Mouse (Mus musculus) T-helper 17 cell (primary cell): ENCODE results near the gene Zbtb40.

Source experiments
- in situ Hi-C, 2 experiments: fragments of 300-600 bp; cut with MboI, MseI; formaldehyde crosslinking; loops; 1 replicate in 1 of 2; 2 replicates in 1 of 2; pipeline ENCODE4 v1.15.1; 2025; ENCODE audit warnings: high pct_unique_total_duplicates in 2 of 2

Gene Zbtb40

DNA sequence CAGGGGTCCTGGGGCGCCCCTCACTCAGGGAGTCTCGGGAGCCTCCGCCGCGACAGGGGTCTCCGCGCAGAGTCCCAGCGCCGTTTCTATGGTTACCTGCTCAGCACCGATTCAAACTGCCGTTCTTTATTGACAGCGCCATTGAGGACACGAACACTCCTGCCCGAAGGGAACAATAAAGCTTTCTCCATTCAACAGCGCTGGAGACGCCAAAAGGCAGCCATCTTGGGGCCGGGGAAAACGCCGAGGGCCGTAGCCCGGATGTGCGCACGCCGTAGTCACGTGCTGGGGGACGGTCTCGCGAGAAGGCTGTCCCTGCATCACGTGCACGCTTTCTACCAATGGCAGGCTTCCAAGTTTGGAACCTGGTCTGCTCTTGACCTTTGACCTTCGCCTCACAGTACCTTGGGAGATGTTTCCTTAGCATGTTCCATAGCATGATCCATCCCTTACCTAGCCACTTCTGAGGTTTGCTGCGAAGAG is at the start of gene Zbtb40:
Zbtb40 (minus strand) TSS at position 252 of the 483 bp plus-strand sequence.
- in situ Hi-C loops: no loop called here

DNA sequence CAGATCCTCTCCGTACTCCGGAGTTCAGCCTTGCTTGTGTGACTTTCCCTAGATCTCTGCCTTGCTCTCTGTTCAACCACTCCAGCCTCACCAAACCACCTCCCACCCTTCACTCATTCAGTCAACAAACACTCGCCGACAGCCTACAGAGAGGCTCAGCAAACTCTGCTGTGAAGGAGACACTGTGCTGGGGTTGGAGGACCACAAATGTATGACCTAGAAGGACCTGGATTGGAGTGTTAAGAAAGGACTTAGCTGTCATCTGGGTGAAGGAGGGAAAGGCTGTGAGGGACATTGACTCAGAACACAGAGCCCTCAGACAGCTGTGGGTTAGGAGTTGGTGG is 49.4 kb upstream of the Zbtb40 start:
- in situ Hi-C loops: no loop called here

DNA sequence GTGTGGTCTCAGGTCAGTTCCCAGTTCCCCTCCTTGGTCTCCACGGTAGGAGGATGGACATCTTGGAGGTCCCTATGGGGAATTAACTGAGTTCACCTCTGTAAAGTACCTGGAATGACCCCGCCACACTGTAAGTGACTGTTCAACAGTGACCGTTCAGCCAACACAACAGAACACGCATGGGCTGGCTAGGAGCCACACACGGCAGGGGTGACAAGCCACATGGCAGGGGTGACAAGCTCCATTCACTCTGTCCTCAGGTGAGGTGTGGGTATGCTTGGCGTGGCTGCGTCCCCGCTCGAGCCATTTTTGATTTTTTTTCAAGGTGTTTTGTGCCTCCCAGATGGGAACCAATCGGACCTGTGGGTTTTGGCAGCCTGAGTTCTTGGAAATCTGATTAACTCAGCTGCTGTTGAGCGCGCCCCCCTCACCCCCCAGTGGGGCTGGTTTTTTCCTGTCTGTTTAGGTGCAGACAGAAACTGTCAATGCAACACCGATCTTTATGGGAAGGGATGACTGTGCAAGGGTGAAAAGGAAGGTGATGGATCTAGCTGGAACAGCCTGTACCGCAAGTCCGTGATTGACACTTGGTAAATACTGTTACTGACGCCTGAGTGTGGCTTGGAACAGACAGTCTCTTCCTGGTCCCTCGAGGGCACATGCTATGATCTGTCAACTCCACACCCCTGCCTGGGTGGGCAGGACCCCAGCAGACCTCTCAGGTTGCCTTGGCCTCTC is 48.8 kb upstream of the Zbtb40 start:
- in situ Hi-C loops: no loop called here

DNA sequence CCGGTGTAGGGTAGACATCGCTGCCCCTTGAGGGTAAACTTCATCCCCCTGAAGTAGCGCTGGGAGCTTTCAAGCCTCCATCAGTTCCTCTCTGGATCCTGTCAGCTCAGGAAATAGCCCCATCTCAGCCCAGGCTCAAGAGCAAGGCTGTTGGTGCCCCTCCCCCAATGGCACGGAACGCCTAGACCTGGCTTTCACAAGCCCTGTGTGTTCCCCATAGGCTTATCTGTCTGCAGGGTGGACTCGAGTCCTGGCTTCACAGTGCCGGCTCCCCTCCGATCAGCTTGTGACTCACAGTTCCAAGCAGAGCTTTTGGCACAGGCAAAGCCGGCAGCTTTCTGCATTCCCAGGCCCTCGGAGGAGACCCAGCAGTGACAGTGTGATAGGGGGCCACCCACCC is 47.8 kb upstream of the Zbtb40 start:
- in situ Hi-C loops: no loop called here

DNA sequence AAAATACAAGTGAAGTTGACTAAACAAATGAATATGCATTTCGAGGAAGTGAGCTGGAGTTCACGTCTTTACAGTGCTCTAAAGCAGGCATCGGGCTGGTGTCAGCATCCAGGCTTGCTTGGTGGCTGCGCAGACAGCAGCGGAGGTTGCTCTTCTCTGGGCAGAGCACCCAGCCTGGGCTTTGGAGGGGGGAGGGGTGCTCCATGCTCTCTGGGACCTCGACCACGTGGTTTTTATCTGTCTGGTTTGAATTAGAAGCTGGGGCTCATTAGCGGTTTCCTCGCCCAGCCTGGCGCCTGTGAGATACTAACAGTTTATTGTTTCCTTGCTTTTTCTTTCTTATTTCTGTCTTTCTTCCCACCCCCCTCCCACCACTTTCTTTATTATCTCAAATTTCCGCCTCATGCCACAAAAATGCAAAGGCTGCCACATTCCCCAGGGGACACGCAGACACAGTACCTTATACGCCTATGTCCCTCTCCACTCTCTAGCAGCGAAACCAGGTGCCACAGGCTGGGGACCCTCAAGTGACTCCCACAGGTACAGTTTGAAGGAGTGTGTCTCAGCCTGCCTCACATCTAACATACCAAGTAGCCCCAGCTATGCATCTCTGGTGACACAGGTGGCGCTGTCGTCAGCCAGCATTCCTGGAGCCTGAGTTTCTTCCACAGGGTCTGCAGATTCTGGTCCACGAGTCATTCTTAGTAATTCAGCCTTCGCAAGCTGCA is 36.6 kb upstream of the Zbtb40 start:
- in situ Hi-C loops: loop anchor here in 1 of 2 experiments (10.0 kb wide), 1 partner anchor 320 kb away; the partner anchor contains the start of gene Cela3a

DNA sequence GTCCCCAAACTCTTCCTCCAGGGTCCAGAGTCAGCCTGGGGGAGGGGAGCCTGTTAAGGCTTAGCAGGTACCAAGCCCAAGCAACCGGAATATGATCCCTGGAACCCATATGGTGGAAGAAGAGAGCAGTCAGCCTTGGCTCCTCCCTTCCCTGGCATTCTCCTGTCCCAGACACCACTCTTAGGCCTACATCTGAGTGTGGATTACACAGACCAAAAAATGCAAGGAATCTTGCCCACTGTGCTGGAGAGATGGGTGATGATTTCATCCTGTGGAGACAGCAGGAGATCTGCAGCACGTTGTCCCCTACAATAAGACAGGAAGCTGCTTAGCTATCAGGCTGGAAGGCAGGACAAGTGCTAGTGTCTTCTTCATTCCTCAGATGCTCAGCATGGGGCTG is 34.3 kb upstream of the Zbtb40 start:
- in situ Hi-C loops: loop anchor here in 1 of 2 experiments (10.0 kb wide), 1 partner anchor 322 kb away; the partner anchor contains the start of gene Cela3a

DNA sequence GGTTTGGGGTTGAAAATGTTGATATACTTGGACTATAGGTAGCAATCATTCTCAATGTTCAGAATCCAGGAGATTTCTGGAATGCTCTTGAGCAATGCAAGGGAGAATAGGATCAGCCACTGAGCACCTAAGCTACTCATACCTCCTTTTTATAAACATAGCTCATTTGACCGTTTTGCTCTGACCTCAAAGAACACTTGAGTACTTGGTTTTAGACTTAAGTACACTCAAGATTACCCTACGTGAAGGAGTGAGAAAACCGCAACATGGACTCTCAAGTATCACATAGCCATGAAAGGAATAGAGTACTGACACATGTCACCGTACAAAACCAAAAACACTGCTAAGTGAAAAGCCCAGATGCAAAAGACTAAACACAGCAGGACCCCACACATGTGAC is 32.8 kb upstream of the Zbtb40 start:
- in situ Hi-C loops: loop anchor here in 1 of 2 experiments (10.0 kb wide), 1 partner anchor 323 kb away; the partner anchor contains the start of gene Cela3a

DNA sequence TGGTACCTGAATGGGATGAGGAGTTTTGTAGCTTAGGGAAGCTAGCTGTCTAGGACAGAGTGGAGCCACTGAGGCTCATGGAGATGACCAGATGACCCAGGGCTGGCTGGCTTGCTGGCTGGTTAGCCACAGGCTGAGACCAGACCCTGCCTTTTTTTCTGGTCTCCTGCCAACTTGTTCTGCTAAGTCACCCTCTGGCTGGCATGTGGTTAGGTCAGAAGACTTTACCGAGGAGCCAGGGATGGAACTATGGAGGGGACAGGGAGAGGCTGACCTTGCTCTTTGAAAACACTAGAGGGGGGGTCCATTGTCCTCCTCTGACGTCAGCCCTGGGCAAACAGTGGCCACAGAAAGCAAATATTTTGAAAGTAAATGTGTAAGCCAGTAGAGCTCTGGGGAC is 28.6 kb upstream of the Zbtb40 start:
- in situ Hi-C loops: loop anchor here (5.0 to 10.0 kb wide), 3 partner anchors 152 to 395 kb away; no protein-coding TSS in a partner anchor

DNA sequence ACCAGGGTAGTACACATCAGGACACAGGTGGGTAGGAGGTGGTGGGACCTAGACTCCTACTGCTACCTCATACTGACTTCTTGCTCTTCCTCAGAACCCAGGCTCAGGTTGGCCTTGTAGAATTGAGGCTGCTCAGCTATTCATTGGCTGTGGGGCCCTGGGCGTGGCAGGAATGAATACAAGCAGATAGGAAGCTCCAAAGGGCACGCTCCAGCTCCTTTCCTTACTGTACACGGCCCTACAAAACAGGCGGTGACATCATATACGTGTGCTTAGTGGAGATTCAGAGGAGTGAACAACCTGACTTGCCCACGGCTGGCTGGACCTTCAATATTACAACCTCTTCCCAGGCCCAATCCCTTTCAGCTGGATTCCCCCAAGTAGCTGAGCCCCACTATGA is 22.6 kb upstream of the Zbtb40 start:
- in situ Hi-C loops: loop anchor here (5.0 to 10.0 kb wide), 2 partner anchors 146 to 179 kb away; partner anchors contain the start of gene C1qc (in 1 of the 2)

DNA sequence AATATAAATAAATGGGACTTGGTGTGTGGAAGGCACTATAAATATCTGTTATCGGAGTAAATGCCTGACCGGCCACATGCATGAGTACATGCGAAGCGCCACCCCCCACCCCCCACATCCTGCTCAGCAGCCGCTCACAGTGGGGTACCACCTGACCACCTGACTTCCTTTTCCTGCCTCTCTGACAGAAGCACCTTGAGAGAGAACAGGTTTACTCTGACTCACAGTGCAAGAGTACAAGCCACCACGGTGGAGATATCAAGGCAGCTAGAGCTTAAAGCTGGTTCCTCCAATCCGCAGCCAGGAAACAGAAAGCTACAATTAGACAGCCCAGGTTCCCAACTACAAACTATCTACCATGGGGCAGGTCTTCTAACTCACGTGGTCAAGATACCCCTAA is 19.9 kb upstream of the Zbtb40 start:
- in situ Hi-C loops: loop anchor here in 1 of 2 experiments (5.0 kb wide), 1 partner anchor 41 kb away; no protein-coding TSS in a partner anchor

DNA sequence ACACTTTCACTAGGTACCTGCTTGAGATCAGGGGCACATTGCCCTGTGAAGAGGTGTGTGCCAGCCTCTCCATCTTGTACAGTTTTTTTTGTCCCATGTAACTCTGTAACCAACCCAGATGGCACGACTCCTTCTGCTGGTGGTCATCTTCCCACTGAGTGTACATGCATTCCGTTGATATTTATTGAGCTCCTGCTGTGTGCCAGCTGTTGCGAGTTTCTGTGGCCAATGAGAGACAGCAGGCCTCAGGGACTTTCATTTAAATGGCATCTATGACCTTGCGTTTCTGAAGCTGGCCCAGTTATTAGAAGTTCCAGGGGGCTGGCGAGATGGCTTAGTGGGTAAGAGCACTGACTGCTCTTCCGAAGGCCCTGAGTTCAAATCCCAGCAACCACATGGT is 17.2 kb upstream of the Zbtb40 start:
- in situ Hi-C loops: loop anchor here in 1 of 2 experiments (5.0 kb wide), 1 partner anchor 39 kb away; no protein-coding TSS in a partner anchor

DNA sequence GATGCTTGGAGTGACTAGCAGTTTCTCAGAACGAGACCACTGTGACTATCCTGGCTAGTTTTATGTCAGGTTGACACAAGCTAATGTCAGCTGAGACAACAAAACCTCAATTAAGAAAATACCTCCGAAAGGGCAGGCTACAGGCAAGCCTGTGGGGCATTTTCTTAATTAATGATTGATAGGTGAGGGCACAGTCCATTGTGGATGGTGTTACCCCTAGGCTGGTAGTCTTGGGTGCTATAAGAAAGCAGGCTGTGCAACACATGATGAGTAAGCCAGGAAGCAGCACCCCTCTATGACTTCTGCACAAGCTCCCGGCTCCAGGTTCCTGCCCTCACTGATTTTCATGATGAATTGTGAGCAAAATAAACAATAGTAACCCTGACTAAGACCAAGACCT is 6.3 kb upstream of the Zbtb40 start:
- in situ Hi-C loops: no loop called here

DNA sequence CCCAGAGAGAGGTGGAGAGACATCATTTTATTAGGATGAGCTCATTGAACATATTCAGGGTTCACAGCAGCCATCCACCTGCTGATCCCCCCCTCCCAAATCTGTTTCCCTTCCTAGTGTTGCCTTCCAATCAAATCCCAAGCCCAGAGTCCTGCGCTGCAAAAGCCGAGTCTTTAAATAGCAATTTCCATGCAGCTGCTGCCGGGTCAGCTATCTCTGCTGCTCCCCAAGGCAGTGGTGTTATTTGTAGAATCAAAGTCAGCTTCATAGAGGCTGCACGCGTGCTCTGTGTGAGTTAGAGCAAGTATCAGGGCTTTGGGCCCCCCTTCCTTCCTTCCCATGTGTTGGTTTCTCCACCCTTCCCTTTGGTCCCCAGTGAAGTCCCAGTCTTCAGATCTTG is 5.2 kb upstream of the Zbtb40 start:
- in situ Hi-C loops: no loop called here

DNA sequence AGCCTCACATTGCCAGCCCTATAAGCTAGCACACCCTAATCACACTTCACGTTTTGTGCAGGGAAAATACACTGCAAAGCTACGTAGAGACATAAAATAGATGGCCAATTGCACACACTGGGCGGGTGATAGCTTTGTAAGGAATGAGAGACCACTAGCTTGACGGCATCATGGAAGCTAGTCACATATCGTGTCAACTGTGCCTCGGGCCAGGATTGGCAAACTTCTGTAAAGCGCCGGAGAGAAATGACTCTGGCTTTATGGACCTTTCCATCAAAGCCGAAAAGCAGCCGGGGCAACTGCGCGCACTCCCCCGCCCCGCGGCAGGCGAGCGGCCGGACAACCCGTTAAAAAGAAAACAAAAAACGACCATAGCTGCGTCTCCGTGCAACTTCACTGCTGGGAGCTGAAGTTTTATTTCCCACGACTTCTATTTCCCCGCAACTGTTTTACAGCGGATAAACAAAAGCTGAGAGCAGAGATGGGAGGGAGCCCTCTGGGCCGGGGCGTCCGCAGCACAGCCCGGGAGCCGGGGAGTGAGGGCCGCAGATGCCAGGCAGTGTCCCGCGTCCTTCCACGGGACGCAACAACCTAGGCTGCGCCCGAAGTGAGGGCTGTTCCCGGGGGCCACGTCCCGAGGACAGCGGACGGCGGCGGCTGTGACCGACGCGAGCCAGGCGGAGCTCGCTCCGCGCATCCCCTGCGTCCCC is 606 bp downstream of the Zbtb40 start:
- in situ Hi-C loops: no loop called here

DNA sequence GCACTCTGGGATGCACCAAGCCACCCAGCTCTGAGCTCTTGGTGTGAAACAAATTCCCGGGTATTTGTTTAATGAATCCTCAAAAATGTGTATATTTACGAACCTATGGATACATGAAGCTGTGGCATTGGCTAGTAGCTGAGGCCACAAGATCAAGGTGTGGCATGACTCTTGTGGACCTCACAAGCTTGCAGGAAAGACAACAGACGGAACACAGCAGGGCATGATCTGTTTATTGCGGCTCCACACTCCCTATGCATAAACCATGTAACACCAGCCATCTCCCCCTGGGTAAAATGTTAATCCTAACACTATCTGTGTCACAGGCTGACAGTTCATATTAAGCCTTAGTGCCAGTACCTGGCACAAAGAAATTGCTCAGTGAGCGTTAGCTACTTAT is 2.5 kb downstream of the Zbtb40 start:
- in situ Hi-C loops: no loop called here

DNA sequence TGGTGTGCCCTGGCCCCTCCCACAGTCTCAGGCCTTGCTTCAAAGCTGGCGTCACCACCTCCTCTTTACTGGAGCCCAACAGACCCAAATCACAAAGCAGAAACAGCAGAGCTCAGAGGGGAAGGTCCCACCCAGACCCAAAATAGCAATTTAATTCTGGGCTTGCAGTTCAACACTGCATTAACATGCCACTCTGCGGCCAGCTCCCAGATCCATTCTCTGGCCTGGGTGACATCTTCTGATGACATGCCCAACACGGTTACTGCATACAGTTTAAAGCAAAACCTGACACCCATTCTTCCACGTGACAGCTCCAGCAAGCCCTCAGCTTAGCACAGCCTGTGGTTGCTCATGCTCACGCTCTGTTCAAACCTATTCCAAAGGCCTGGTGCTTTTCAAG is 4.1 kb downstream of the Zbtb40 start:
- in situ Hi-C loops: no loop called here

DNA sequence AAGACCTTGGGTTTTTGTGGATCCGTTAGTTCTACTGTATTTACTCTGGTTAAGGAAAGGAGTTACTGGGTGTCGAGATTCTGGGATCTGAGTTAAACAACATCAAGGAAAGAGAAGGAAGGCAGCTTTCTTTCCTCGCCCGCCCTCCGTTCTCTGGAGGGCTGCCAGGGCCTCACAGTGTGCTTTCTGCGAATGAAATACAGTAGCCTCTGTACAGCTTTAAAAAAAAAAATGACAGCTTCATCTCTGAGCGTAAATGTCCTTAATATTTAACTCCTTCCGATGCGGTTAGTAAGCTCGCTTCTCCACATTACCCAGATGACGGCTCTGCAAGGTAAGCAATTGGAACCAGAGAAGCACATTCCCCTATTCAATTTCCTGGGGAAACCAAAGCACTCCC is 4.8 kb downstream of the Zbtb40 start:
- in situ Hi-C loops: no loop called here

DNA sequence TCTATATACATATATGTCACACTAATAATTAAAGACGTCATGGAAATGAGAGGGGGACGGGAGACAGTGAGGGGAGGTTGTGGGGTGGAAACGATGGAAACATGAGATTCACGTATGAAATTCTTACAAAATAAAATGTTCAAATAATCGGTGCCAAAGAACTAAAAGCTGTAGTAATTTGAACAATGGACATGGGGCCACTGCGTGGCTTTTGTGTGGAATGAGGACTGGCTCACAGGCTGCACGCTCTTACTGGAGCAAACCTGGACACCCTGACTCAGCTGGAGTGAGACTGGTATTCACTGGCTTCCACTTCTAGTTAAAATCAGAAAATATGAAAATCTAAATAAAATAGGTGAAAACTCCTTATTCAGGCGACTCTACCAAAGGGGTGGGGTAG is 6.6 kb downstream of the Zbtb40 start:
- in situ Hi-C loops: no loop called here

DNA sequence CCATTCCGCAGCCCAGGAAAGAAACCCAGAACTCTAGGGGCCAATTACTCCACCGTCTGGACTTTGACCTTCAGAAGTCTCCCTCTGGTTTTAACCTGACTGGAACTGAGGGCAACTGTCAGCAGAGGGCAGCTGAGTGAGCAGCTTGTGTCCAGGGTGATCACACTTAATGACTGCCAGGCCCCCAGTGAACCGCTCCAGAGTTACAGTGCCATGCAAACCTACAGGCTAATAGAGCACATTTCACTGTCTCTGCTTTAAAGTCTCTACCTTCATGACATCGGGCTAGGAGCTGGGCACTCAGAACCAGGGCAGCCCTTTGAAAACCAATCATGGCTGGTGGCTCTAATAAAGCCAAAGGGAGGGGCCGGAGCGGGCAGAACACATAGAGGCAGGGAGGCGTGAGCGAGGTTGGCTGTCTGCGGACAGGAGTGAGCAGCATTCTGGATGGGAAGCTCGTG is 7.4 kb downstream of the Zbtb40 start:
- in situ Hi-C loops: no loop called here

DNA sequence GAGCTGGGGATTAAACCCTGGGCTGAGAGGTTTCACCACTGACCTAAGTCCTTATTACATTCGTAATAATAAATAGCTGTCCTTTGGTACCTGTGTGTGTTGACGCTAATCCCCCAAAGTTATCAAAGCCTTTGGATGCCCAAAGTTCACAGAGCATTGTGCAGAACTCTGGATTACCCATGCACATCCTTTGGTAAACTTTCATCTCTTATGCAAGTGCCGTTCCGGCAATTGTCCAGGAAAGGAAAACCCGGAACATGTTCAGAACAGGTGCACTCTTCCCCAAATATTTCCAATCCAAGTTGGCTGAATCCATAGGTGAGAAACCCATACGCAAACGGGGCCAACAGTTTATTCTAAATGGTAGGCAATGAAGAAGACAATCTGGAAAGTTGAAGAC is 9.2 kb downstream of the Zbtb40 start:
- in situ Hi-C loops: no loop called here

DNA sequence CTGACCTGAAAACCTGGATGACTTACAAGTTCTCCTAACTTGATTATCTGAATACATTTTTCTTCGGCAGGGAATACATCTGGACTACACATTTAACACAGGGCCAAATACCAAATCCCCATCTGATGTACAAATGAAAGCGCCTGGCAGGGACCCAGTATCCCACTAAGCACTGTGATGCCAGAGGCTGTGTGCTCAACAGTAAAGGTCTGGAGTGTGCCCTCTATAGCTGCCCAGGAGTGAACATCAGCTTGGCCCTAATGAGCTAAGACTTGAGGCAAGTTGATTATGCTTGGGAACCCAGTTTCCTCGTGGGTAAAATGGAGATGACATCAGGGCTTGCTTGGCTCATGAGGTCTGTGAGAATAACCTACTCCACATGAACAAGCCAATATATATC is 10.1 kb downstream of the Zbtb40 start:
- in situ Hi-C loops: no loop called here

DNA sequence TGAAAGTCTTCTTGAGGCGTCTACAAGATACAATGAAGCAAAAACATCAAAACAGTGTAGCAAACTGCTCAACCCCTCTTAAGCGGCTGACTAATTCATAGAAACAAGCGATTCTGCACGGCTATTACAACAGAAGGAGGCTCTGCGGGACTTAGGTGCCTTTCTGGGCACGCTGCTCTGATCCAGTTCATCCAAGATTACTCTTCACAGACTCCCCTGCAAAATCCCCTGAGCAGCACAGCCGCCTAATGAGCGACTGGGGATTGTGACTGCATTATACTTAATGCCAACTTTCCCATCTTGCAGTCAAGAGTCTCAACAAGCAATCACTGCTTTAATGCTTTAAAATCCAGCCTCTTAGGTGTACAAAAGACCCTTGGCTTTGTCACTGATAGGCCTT is 10.5 kb downstream of the Zbtb40 start:
- in situ Hi-C loops: no loop called here
